Mouse (Mus musculus) liver, embryonic 14.5 days (tissue): ENCODE results near the gene Egln1.

Experiments
- CTCF ChIP-seq: IDR thresholded peaks from 2 replicates; pipeline ENCODE4 v1.5.1; 2016; ENCODE audit warnings: antibody characterized with exemption, low read depth, control low read depth
- EP300 ChIP-seq: IDR thresholded peaks from 2 replicates; pipeline ENCODE4 v1.6.1; 2016; ENCODE audit warnings: antibody characterized with exemption, low read depth

GRCm38 (mm10) chr8:124930649-124931048 lies 18.5 kb downstream of the Egln1 start:
- TF ChIP-seq CTCF (peak; percentile 18; the same call in 1 of the 2 replicates), EP300 (no peak)
